Mouse (Mus musculus) heart, postnatal 0 days (tissue): ENCODE measurements around the gene 1700020L24Rik. TPM values are rescaled to one million over a fixed set of nuclear protein-coding genes. Genes with fewer than 3 reads are reported as not detected.

Experiments used
- ATAC-seq: fragments of 200-750 bp; cut with Nextera tagmentation; 2 replicates; pipeline ENCODE4 v1.8.0; 2017; ENCODE audit warnings: low read depth, moderate number of reproducible peaks, moderate library complexity; ENCODE audit not compliant: insufficient read depth
- DNase-seq: peaks from one replicate; pipeline ENCODE4 v3.0.0-alpha.2; 2016; ENCODE audit warnings: low spot score
- H3K27ac ChIP-seq: fragments of 300-500 bp; sonication (generic); 2 replicates; pipeline ENCODE4 v1.5.1; 2014; ENCODE audit warnings: low read depth, mild to moderate bottlenecking
- H3K27me3 ChIP-seq: fragments of 300-500 bp; sonication (generic); 2 replicates; pipeline ENCODE4 v1.6.1; 2014; ENCODE audit warnings: low read length, mixed read lengths; ENCODE audit not compliant: control insufficient read depth, insufficient read depth
- H3K36me3 ChIP-seq: fragments of 300-500 bp; sonication (generic); replicated peaks from 2 replicates; pipeline ENCODE4 v1.6.1; 2014; ENCODE audit warnings: low read length, mixed read lengths; ENCODE audit not compliant: control insufficient read depth, insufficient read depth
- H3K4me1 ChIP-seq: fragments of 300-500 bp; sonication (generic); 2 replicates; pipeline ENCODE4 v1.6.1; 2014; ENCODE audit warnings: antibody characterized with exemption; ENCODE audit not compliant: control insufficient read depth, insufficient read depth
- H3K4me2 ChIP-seq: fragments of 300-500 bp; sonication (generic); 2 replicates; pipeline ENCODE4 v1.6.1; 2014; ENCODE audit warnings: low read depth, mild to moderate bottlenecking, low read length, moderate library complexity
- H3K4me3 ChIP-seq: fragments of 300-500 bp; sonication (generic); 2 replicates; pipeline ENCODE4 v1.5.1; 2014; ENCODE audit warnings: low read depth, low read length
- H3K9ac ChIP-seq: fragments of 300-500 bp; sonication (generic); replicated peaks from 2 replicates; pipeline ENCODE4 v1.6.1; 2014; ENCODE audit warnings: low read depth, low read length, mixed read lengths
- H3K9me3 ChIP-seq: fragments of 300-500 bp; sonication (generic); replicated peaks from 2 replicates; pipeline ENCODE4 v1.6.1; 2016; ENCODE audit warnings: low read length; ENCODE audit not compliant: control insufficient read depth
- CTCF ChIP-seq: IDR thresholded peaks from 2 replicates; pipeline ENCODE4 v1.5.1; 2016; ENCODE audit warnings: antibody characterized with exemption, control low read depth, low read depth
- EP300 ChIP-seq: IDR thresholded peaks from 2 replicates; pipeline ENCODE4 v1.6.1; 2016; ENCODE audit warnings: antibody characterized with exemption, low read depth
- WGBS: fragments of 180-500 bp; shearing (Covaris S2); extraction: QIAGEN DNeasy Blood & Tissue Kit; methylation state at CpG from one replicate; pipeline ENCODE4 v1.1.7; 2014; 5-methylcytosine and 5-hydroxymethylcytosine counted together
- polyA plus RNA-seq: library from polyadenylated mRNA; unstranded; fragments of >200 nt; fragmentation: Nextera tagmentation; extraction: Ambion mirVana; gene quantifications from 2 replicates; pipeline ENCODE4 v1.2.1, GENCODE M21; 2015
- total RNA-seq: library from RNA; depleted of rRNA; stranded (reverse); fragments of >200 nt; gene quantifications from 2 replicates; pipeline ENCODE4 v1.2.3, GENCODE M21; 2014; ENCODE audit warnings: low replicate concordance; rRNA removed

The 1700020L24Rik gene
- total and polyA plus RNA-seq, 2 experiments from 2014 or later, result 1.1 TPM; not detected in 1

DNA sequence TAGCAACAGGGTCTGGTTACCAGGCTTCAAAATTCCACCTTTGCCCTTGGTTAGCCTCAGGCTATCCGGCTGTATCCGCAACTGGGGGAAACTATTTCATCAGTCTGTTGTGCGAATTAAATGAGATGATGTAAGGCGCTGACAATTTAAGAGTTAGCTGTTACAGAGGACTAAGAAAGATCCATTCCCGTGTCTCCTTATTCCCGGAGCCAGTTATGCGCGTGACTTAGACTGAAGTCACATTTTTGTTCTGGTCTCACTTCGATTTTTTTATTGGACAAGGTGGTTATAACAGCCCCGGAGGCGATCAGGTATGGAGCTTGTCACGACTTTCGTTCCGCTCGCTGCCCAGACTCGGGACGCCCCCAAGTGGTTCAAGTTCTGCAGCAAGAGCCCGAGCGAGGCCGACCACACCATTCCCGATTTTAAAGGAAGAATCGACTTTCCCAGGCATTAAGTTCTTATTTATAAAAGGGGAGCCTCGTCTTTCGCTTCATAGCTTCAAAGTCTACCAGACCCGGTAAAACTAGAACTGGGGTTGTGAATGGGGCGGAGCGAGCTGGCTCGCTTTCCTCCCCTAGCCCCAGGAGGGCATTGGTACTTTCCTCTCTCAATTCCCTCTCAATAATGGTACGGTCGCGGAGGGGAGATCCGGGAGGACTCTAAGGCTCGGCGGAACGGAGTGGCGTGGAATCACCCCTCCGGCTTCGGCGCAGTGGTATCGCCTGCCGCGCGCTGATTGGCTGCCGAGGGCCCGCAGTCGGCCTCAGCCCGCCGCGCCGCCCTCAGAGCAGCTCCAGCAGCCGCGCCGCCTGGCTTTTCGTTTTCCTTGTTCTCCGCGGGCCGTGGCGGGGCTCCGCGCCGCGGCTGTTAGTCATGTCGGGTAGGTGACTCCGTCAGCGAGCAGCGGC lies 35.1 kb downstream of the 1700020L24Rik start, which contains the start of gene Taf15:
Taf15 (plus strand) TSS at position 763 of the 911 bp plus-strand sequence.
- peak; percentile 97 for ATAC-seq
- Histone ChIP-seq H3K9ac (peak within 1 kb of the TSS; percentile 95), H3K4me1 (peaks cover 10% of the 10 kb centered on the region), H3K27me3 (peaks cover 7% of the 10 kb centered on the region; the same call in 1 of the 2 replicates), H3K36me3 (0 out of 2 replicates have a peak, but pooled peaks cover 8% of the 10 kb centered on the region), H3K9me3 (no peaks in the 10 kb centered on the region), H3K4me3 (peak within 1 kb of the TSS; percentile 99), H3K27ac (peak within 1 kb of the TSS; percentile 97), H3K4me2 (peak within 1 kb of the TSS; percentile 98)
- DNase-seq, result peak; percentile 99
- WGBS, result under 1% methylated on average over 61 of the region's 66 CpGs
- peak; percentile 90 for TF ChIP-seq EP300
- TF ChIP-seq CTCF, result peak; percentile 78

DNA sequence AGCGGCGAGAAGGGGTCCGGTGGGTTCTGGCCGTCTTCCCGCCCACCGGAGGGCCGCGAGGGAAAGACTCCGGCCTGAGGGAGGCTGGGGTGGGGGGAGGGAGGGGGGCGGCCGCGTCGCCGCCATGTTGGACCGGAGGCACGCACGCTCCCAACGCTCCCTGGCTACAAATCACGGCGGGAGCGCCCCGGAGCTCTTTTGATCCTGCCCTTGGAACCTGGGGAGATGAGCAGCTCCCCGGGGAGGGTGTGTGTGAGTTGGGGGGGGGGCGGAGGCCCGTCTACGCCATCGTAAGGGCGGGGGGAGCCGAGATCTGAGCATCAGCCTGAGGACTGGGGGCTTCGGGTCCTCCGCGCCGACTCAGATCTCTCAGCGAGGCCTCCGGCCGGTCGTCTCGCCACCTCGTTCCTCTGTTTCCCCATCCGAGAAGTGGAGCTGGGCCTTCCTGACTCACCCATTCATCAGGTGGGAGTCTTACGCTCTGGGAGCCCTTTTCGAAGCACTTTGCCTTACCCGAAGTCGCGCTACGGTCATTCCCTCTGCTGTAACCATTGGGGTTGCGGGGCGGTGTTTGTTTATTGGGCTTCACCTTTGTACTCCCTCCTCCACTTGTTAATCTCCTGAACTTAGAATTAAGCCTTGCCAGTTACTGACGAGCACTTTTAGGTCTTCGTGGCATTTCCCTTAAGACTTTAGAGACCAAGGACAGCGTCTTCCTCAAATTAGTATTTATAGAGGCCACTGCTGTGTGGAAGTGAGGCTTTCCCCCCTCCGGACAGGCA lies 35.9 kb downstream of the 1700020L24Rik start:
- TF ChIP-seq EP300 (no peak), CTCF (no peak)
- Histone ChIP-seq H3K4me1 (peaks cover 10% of the 10 kb centered on the region), H3K9me3 (no peaks in the 10 kb centered on the region), H3K4me2 (peak overlapping the region; percentile 98), H3K9ac (peak overlapping the region; percentile 95), H3K27ac (peak overlapping the region; percentile 97), H3K4me3 (peak overlapping the region; percentile 99), H3K36me3 (0 out of 2 replicates have a peak, but pooled peaks cover 12% of the 10 kb centered on the region), H3K27me3 (peaks cover 7% of the 10 kb centered on the region; the same call in 1 of the 2 replicates)
- DNase-seq (peak; percentile 46), ATAC-seq (peak; percentile 84)
- WGBS, result under 1% methylated on average over 40 of the region's 52 CpGs

Other genes starting within 250 kb of the 1700020L24Rik start
- 2.4 and 2.6 TPM in 2 replicates for gene Slfn3, start 246.3 kb upstream of the 1700020L24Rik start, total RNA-seq
- 0.98 and 1.1 TPM in 2 replicates for gene Slfn3, start 246.3 kb upstream of the 1700020L24Rik start, polyA plus RNA-seq
- gene Slfn14, start 151.0 kb upstream of the 1700020L24Rik start, total RNA-seq, result not detected in 2 replicates
- gene Slfn14, start 151.0 kb upstream of the 1700020L24Rik start, polyA plus RNA-seq, result 0.10 and 0.16 TPM in 2 replicates
- 51.6 and 52.0 TPM in 2 replicates for gene Ap2b1, start 138.7 kb upstream of the 1700020L24Rik start, total RNA-seq
- gene Ap2b1, start 138.7 kb upstream of the 1700020L24Rik start, polyA plus RNA-seq, result 20.1 TPM in 2 replicates
- gene Pex12, start 135.1 kb upstream of the 1700020L24Rik start, total RNA-seq, result 2.6 and 3.6 TPM in 2 replicates
- gene Pex12, start 135.1 kb upstream of the 1700020L24Rik start, polyA plus RNA-seq, result 8.3 and 9.3 TPM in 2 replicates
- gene Rasl10b, start 28.5 kb upstream of the 1700020L24Rik start, total RNA-seq, result 31.1 and 45.3 TPM in 2 replicates
- gene Rasl10b, start 28.5 kb upstream of the 1700020L24Rik start, polyA plus RNA-seq, result 7.9 and 9.2 TPM in 2 replicates
- gene Gas2l2, start 8.2 kb upstream of the 1700020L24Rik start, total RNA-seq, result not detected in 2 replicates
- 0.15 TPM in 1 of 2 replicates, not detected in the other for gene Gas2l2, start 8.2 kb upstream of the 1700020L24Rik start, polyA plus RNA-seq
- 7.8 and 24.7 TPM in 2 replicates for gene Mmp28, start 25.4 kb downstream of the 1700020L24Rik start, total RNA-seq
- 3.7 and 4.3 TPM in 2 replicates for gene Mmp28, start 25.4 kb downstream of the 1700020L24Rik start, polyA plus RNA-seq
- gene Taf15, start 35.4 kb downstream of the 1700020L24Rik start, total RNA-seq, result 1.6 and 6.0 TPM in 2 replicates
- gene Taf15, start 35.4 kb downstream of the 1700020L24Rik start, polyA plus RNA-seq, result 4.2 and 4.7 TPM in 2 replicates
- gene Heatr9, start 84.5 kb downstream of the 1700020L24Rik start, total RNA-seq, result not detected in 2 replicates
- not detected in 2 replicates for gene Heatr9, start 84.5 kb downstream of the 1700020L24Rik start, polyA plus RNA-seq
- not detected in 2 replicates for gene Ccl5, start 92.8 kb downstream of the 1700020L24Rik start, total RNA-seq
- gene Ccl5, start 92.8 kb downstream of the 1700020L24Rik start, polyA plus RNA-seq, result 0.31 and 0.65 TPM in 2 replicates
- gene Ccl9, start 141.0 kb downstream of the 1700020L24Rik start, total RNA-seq, result 3.5 and 8.6 TPM in 2 replicates
- gene Ccl9, start 141.0 kb downstream of the 1700020L24Rik start, polyA plus RNA-seq, result 2.2 and 3.6 TPM in 2 replicates
- 2.2 TPM in 1 of 2 replicates, not detected in the other for gene Ccl6, start 155.4 kb downstream of the 1700020L24Rik start, total RNA-seq
- gene Ccl6, start 155.4 kb downstream of the 1700020L24Rik start, polyA plus RNA-seq, result 5.1 and 5.5 TPM in 2 replicates
- gene Rpl9-ps1, start 207.9 kb downstream of the 1700020L24Rik start, total RNA-seq, result not detected in 2 replicates
- gene Rpl9-ps1, start 207.9 kb downstream of the 1700020L24Rik start, polyA plus RNA-seq, result not detected in 2 replicates
- gene Ccl3, start 211.7 kb downstream of the 1700020L24Rik start, total RNA-seq, result 0.73 TPM in 1 of 2 replicates, not detected in the other
- 0.31 and 0.52 TPM in 2 replicates for gene Ccl3, start 211.7 kb downstream of the 1700020L24Rik start, polyA plus RNA-seq
- not detected in 2 replicates for gene Ccl4, start 224.9 kb downstream of the 1700020L24Rik start, total RNA-seq
- 0.98 and 1.7 TPM in 2 replicates for gene Ccl4, start 224.9 kb downstream of the 1700020L24Rik start, polyA plus RNA-seq